Mouse (Mus musculus): Measurements from ENCODE around the gene Aen. TPM values are rescaled to one million over a fixed set of nuclear protein-coding genes. Genes with fewer than 3 reads are reported as not detected.
A peak's percentile ranks its signal among the peaks of the same experiment; 100 is the strongest.

Gene Aen
- total and polyA plus RNA-seq, 3 experiments = 69.1 to 74.2 (median 72.9) TPM

GRCm38 (mm10) chr7:78897567-78897966, 1.9 kb downstream of the Aen start:
- H3K9ac ChIP-seq (ENCODE audit: insufficient read depth, low read depth) = no peak overlapping the region
- H3K27me3 ChIP-seq (replicated peaks) = no peaks in the 10 kb centered on the region
- H3K27ac ChIP-seq (ENCODE audit: insufficient read depth, low read depth) = no peak overlapping the region
- dilution Hi-C loops (cut with MboI; ENCODE audit: extremely low pct_ligation_motif_present, extremely low pct_unique_long_range_greater_than_20kb, low sequenced_read_pairs) (no loop called here), in situ Hi-C loops (cut with MboI; ENCODE audit: low pct_ligation_motif_present, low pct_unique_long_range_greater_than_20kb, low sequenced_read_pairs) (no loop called here)
- DNase-seq (ENCODE audit: extremely low read depth) = no peak
- peak overlapping the region; percentile 79 for H3K4me2 ChIP-seq (ENCODE audit: insufficient read depth, low read depth, poor library complexity, severe bottlenecking)
- peaks cover 16 to 26% of the 10 kb centered on the region in 2 experiments for H3K36me3 ChIP-seq (replicated peaks in 1 of 2; ENCODE audit: control insufficient read depth in 1 of 2, insufficient read depth in 1 of 2, low read length in 1 of 2)
- H3K79me2 ChIP-seq (replicated peaks; ENCODE audit: control insufficient read depth, extremely low read depth, insufficient read depth, poor library complexity, severe bottlenecking) = peaks cover 34% of the 10 kb centered on the region
- H3K4me1 ChIP-seq (ENCODE audit: control insufficient read depth in 1 of 2, insufficient read depth in 2 of 2) = peaks cover 15 to 28% of the 10 kb centered on the region in 2 experiments
- TF ChIP-seq ETS1 (conservative IDR thresholded peaks at IDR 0.05; ENCODE audit: low read depth, low read length) = no peak
- TF ChIP-seq ELF1 (IDR thresholded peaks at IDR 0.05; ENCODE audit: low read depth, low read length) = no peak
- TF ChIP-seq USF1 (IDR thresholded peaks at IDR 0.05; ENCODE audit: low read depth, low read length) = no peak
- no peak for TF ChIP-seq POLR2AphosphoS2 (IDR thresholded peaks at IDR 0.05; ENCODE audit: low read depth, low read length)
- no peak for TF ChIP-seq RAD21 (IDR thresholded peaks at IDR 0.05; ENCODE audit: low read depth, low read length)
- TF ChIP-seq EP300 (IDR thresholded peaks at IDR 0.05; ENCODE audit: low read length) = no peak
- peak overlapping the region in 2 of 3 experiments; percentile 85 to 96 for H3K4me3 ChIP-seq (replicated peaks in 1 of 3; ENCODE audit: low read depth in 2 of 3, low read length in 2 of 3, poor library complexity in 1 of 3)
- no peaks in the 10 kb centered on the region for H3K9me3 ChIP-seq (replicated peaks; ENCODE audit: low read length)

DNA sequence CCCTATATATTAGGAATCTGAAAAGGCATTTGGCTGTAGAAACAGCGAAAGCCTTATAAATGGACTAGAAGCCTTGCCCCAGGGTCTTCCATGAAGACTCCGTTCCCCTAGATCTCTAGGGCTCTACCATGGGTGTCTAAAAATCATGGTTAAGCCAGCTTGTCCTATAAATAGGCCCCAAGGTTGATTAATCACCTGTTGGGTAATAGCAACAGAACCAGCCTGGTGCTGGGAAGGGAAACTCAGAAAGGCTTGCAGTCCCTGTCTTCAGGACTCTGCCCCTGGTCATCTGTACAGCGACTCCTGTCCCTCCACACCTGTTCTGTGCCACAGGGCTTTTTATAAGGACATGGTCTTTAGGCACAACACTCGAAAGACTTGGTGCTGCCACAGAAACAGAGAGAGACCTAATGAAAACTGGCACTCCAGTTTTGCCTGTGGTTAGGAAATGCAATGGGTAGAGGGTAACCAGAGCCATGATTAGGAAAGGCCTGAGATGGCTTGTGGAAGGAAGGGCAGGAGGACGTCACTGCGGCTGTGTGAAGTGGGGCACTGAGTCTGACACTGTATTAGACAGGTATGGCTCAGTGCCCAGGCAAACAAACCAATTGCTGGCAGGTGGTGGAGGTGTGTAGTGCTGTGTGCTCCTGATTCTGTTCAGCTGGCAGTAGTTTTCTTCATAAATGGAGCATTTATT, 7.7 kb downstream of the Aen start:
- Histone ChIP-seq H3K4me1 (ENCODE audit: control insufficient read depth in 1 of 2, insufficient read depth in 2 of 2) (peaks cover 0 to 27% of the 10 kb centered on the region in 2 experiments; a peak in 2 of 4 replicates), H3K4me3 (replicated peaks in 1 of 3; ENCODE audit: low read depth in 2 of 3, low read length in 2 of 3, poor library complexity in 1 of 3) (no peak overlapping the region), H3K9me3 (replicated peaks; ENCODE audit: low read length) (no peaks in the 10 kb centered on the region), H3K4me2 (ENCODE audit: insufficient read depth, low read depth, poor library complexity, severe bottlenecking) (no peak overlapping the region), H3K27me3 (replicated peaks) (no peaks in the 10 kb centered on the region), H3K27ac (ENCODE audit: insufficient read depth, low read depth) (no peak overlapping the region), H3K9ac (ENCODE audit: insufficient read depth, low read depth) (no peak overlapping the region), H3K79me2 (replicated peaks; ENCODE audit: control insufficient read depth, extremely low read depth, insufficient read depth, poor library complexity, severe bottlenecking) (peaks cover 8% of the 10 kb centered on the region), H3K36me3 (replicated peaks in 1 of 2; ENCODE audit: control insufficient read depth in 1 of 2, insufficient read depth in 1 of 2, low read length in 1 of 2) (peaks cover 59 to 64% of the 10 kb centered on the region in 2 experiments)
- DNase-seq (ENCODE audit: extremely low read depth) = no peak
- dilution Hi-C loops (cut with MboI; ENCODE audit: extremely low pct_ligation_motif_present, extremely low pct_unique_long_range_greater_than_20kb, low sequenced_read_pairs) = no loop called here
- in situ Hi-C loops (cut with MboI; ENCODE audit: low pct_ligation_motif_present, low pct_unique_long_range_greater_than_20kb, low sequenced_read_pairs) = loop anchor here (25.0 kb wide), 1 partner anchor 459 kb away; no protein-coding TSS in a partner anchor
- TF ChIP-seq RAD21 (IDR thresholded peaks at IDR 0.05; ENCODE audit: low read depth, low read length) (no peak), POLR2A (IDR thresholded peaks at IDR 0.05; ENCODE audit: low read depth, low read length) (0 out of 2 replicates have a peak, but pooled peaks have one; percentile 14), KAT2A (IDR thresholded peaks at IDR 0.05; ENCODE audit: insufficient replicate concordance, low read length) (no peak), ZC3H11A (IDR thresholded peaks at IDR 0.05; ENCODE audit: low read depth, low read length) (no peak), JUND (conservative IDR thresholded peaks at IDR 0.05; ENCODE audit: low read depth, low read length) (no peak), GABPA (IDR thresholded peaks at IDR 0.05; ENCODE audit: insufficient replicate concordance, low read depth, low read length) (no peak), ELF1 (IDR thresholded peaks at IDR 0.05; ENCODE audit: low read depth, low read length) (no peak), UBTF (IDR thresholded peaks at IDR 0.05; ENCODE audit: low read depth, low read length) (no peak)

Measured in CH12.LX (cell line).